Mouse (Mus musculus): Measurements from ENCODE around the gene Acoxl.

DNA sequence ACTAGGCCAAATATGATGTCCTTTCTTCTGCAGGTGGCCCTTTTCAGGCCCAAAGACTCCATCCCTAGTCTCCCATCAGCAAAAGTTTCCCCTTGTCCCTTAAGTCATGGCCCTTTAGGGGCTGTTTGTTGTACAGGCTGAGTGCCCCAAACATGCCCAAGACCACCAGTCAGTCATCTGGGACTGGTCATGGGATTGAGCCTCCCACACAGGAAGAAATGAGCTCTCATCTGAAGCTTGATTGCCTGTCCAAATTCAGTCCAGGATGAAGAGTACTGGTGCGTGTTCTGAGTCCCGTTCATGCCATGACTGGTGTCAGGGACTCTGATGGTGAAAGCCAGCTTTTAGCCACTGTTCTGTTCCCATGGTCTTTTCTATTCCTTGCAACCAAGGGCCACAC is 253.8 kb downstream of the Acoxl start:
- TF ChIP-seq CTCF (IDR thresholded peaks at IDR 0.05; ENCODE audit: insufficient read depth, low read depth, low read length): no peak
- no peak for TF ChIP-seq POLR2A (IDR thresholded peaks at IDR 0.05; ENCODE audit: insufficient read depth, low read depth, low read length)

Data from olfactory bulb, adult 2 months (tissue).